ENCODE assay signal across 25 mouse cellular contexts in the genomic region with DNA sequence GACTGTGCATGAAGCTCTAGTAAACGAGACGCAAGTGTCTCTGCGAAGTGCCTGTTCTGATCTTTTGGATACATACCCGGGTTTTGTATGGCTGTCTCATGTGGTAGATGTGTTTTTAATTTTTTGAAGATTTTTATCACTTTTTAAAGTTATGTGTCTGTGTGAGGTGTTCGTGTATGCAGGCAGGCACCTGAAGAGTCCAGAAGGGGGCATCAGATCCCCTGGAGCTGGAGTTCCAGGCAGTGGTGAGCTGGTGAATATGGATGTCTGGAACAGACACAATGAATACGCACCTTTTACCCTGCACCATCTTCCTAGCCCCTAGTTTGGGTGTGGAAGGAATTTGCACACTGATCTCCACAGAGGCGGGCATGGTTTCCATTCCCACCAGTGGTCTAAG.
DNase-seq lines count a peak whose midpoint lies in the region; ATAC-seq and TF ChIP-seq lines count a peak whose summit lies in the region.
"Had no signal": no experiment of that assay in that cellular context is flagged by ENCODE, and none has a peak within 500 bp of the region (broad histone marks: within the 10 kb centered on the region; RNA-seq: fewer than 3 reads in every experiment).

No protein-coding gene starts in this region.

- no peaks in the 10 kb centered on the region for H3K27me3 ChIP-seq in cerebellum, adult 2 months (ENCODE audit: control insufficient read depth, insufficient read depth, low read length)
- H3K27me3 ChIP-seq in intestine, postnatal 0 days (replicated peaks; ENCODE audit: control insufficient read depth, insufficient read depth, low read length) = peaks cover 7% of the 10 kb centered on the region; the same call in 1 of the 2 replicates
- H3K27me3 ChIP-seq in intestine, embryonic 15.5 days (replicated peaks) = no peaks in the 10 kb centered on the region; the same call in 1 of the 2 replicates
- 0 out of 2 replicates have a peak, but pooled peaks cover 4% of the 10 kb centered on the region for H3K27me3 ChIP-seq in midbrain, embryonic 14.5 days (ENCODE audit: control insufficient read depth, insufficient read depth, low read length)
- peaks cover 65% of the 10 kb centered on the region for H3K27me3 ChIP-seq in midbrain, embryonic 10.5 days (ENCODE audit: low read depth, poor library complexity, severe bottlenecking)
- H3K27me3 ChIP-seq: neural tube, embryonic 15.5 days had no signal

- H3K9me3 ChIP-seq in intestine, postnatal 0 days (ENCODE audit: control insufficient read depth) = no peaks in the 10 kb centered on the region
- H3K9me3 ChIP-seq in intestine, embryonic 15.5 days = no peaks in the 10 kb centered on the region
- H3K9me3 ChIP-seq in midbrain, embryonic 14.5 days (ENCODE audit: control insufficient read depth, low read length) = no peaks in the 10 kb centered on the region
- no peaks in the 10 kb centered on the region for H3K9me3 ChIP-seq in midbrain, embryonic 10.5 days (replicated peaks)
- H3K9me3 ChIP-seq: embryonic facial prominence, embryonic 15.5 days; limb, embryonic 13.5 days; liver, embryonic 12.5 days; neural tube, embryonic 15.5 days; stomach, embryonic 15.5 days had no signal

- no peak overlapping the region for H3K4me3 ChIP-seq in cerebellum, adult 2 months (replicated peaks; ENCODE audit: insufficient read depth, low read depth, low read length)
- no peak overlapping the region for H3K4me3 ChIP-seq in intestine, postnatal 0 days (ENCODE audit: low read depth, low read length)
- no peak overlapping the region for H3K4me3 ChIP-seq in intestine, embryonic 15.5 days (replicated peaks)
- H3K4me3 ChIP-seq in midbrain, embryonic 14.5 days (replicated peaks; ENCODE audit: low read depth, low read length) = no peak overlapping the region
- no peak overlapping the region for H3K4me3 ChIP-seq in midbrain, embryonic 10.5 days
- H3K4me3 ChIP-seq: embryonic facial prominence, embryonic 15.5 days; limb, embryonic 13.5 days; liver, embryonic 12.5 days; neural tube, embryonic 15.5 days; stomach, embryonic 15.5 days had no signal

- ATAC-seq in intestine, postnatal 0 days = no peak
- ATAC-seq in intestine, embryonic 15.5 days = no peak
- no peak for ATAC-seq in midbrain, embryonic 14.5 days (ENCODE audit: low FRiP score, low TSS enrichment)
- ATAC-seq: forebrain, embryonic 14.5 days; liver, embryonic 12.5 days had no signal

- H3K36me3 ChIP-seq in intestine, postnatal 0 days (ENCODE audit: control insufficient read depth, insufficient read depth) = no peaks in the 10 kb centered on the region
- no peaks in the 10 kb centered on the region for H3K36me3 ChIP-seq in intestine, embryonic 15.5 days
- no peaks in the 10 kb centered on the region for H3K36me3 ChIP-seq in midbrain, embryonic 14.5 days (ENCODE audit: control insufficient read depth, insufficient read depth, low read length)
- H3K36me3 ChIP-seq in midbrain, embryonic 10.5 days = no peaks in the 10 kb centered on the region
- H3K36me3 ChIP-seq: embryonic facial prominence, embryonic 15.5 days; limb, embryonic 13.5 days; liver, embryonic 12.5 days; neural tube, embryonic 15.5 days; stomach, embryonic 15.5 days had no signal

- H3K4me1 ChIP-seq in cerebellum, adult 2 months (ENCODE audit: control insufficient read depth, insufficient read depth, low read length) = peaks cover 11% of the 10 kb centered on the region
- H3K4me1 ChIP-seq in intestine, postnatal 0 days (replicated peaks; ENCODE audit: control insufficient read depth, insufficient read depth, low read length) = no peaks in the 10 kb centered on the region
- 0 out of 2 replicates have a peak, but pooled peaks cover 3% of the 10 kb centered on the region for H3K4me1 ChIP-seq in intestine, embryonic 15.5 days (replicated peaks)
- peaks cover 21% of the 10 kb centered on the region for H3K4me1 ChIP-seq in midbrain, embryonic 14.5 days (ENCODE audit: control insufficient read depth, insufficient read depth, low read length)
- H3K4me1 ChIP-seq in midbrain, embryonic 10.5 days = peaks cover 36% of the 10 kb centered on the region
- H3K4me1 ChIP-seq: embryonic facial prominence, embryonic 15.5 days; limb, embryonic 13.5 days had no signal

- no peak overlapping the region for H3K4me2 ChIP-seq in intestine, postnatal 0 days (replicated peaks; ENCODE audit: low read depth)
- H3K4me2 ChIP-seq in intestine, embryonic 15.5 days (replicated peaks) = no peak overlapping the region
- no peak overlapping the region for H3K4me2 ChIP-seq in midbrain, embryonic 14.5 days (ENCODE audit: low read length)
- H3K4me2 ChIP-seq: embryonic facial prominence, embryonic 15.5 days; limb, embryonic 13.5 days; liver, embryonic 12.5 days; neural tube, embryonic 15.5 days; stomach, embryonic 15.5 days had no signal

- TF ChIP-seq POLR2A in cerebellum, adult 2 months (IDR thresholded peaks at IDR 0.05; ENCODE audit: borderline replicate concordance, insufficient read depth, low read length) = no peak

- 86% methylated on average over 7 of the region's 7 CpGs for WGBS in cerebellum, adult 2 months
- 70% methylated on average over 7 of the region's 7 CpGs for WGBS in intestine, postnatal 0 days
- 71% methylated on average over 7 of the region's 7 CpGs for WGBS in intestine, embryonic 15.5 days
- WGBS in midbrain, embryonic 14.5 days = 78% methylated on average over 7 of the region's 7 CpGs
- WGBS in midbrain, embryonic 10.5 days = 71% methylated on average over 7 of the region's 7 CpGs

- no peak for DNase-seq in cerebellum, adult 2 months
- no peak for DNase-seq in cerebellum, postnatal 36 days
- peak; percentile 43 for DNase-seq in midbrain, embryonic 14.5 days
- DNase-seq in midbrain, embryonic 10.5 days (ENCODE audit: low spot score) = no peak
- no peak for DNase-seq in adipocyte (ENCODE audit: low spot score)
- DNase-seq: adrenal gland, adult 8-10 months; cerebellum, adult 8-10 months; gastrocnemius, postnatal 25 days; heart, postnatal 4 days; kidney, adult 2 months; kidney, postnatal 10 days; layer of hippocampus, postnatal 36 days; lung, adult 2 months; lung, postnatal 4 days; right cerebral cortex, adult 18-20 months; thymus, adult 18-20 months; thymus, postnatal 36 days had no signal

- no peak overlapping the region for H3K9ac ChIP-seq in intestine, postnatal 0 days (ENCODE audit: low read depth, low read length)
- no peak overlapping the region for H3K9ac ChIP-seq in intestine, embryonic 15.5 days
- H3K9ac ChIP-seq in midbrain, embryonic 14.5 days (replicated peaks; ENCODE audit: low read length) = no peak overlapping the region
- H3K9ac ChIP-seq: embryonic facial prominence, embryonic 15.5 days; limb, embryonic 13.5 days; liver, embryonic 12.5 days; neural tube, embryonic 15.5 days; stomach, embryonic 15.5 days had no signal

- peak; percentile 2; the same call in 1 of the 2 replicates for TF ChIP-seq CTCF in cerebellum, adult 2 months (IDR thresholded peaks at IDR 0.05; ENCODE audit: borderline replicate concordance, insufficient read depth, low read depth, low read length)
- peak; percentile 31 for TF ChIP-seq CTCF in intestine, postnatal 0 days (IDR thresholded peaks at IDR 0.05; ENCODE audit: low read depth)

- no peak overlapping the region for H3K27ac ChIP-seq in cerebellum, adult 2 months (ENCODE audit: insufficient read depth, low read length)
- no peak overlapping the region for H3K27ac ChIP-seq in intestine, postnatal 0 days (ENCODE audit: low read depth, low read length)
- H3K27ac ChIP-seq in intestine, embryonic 15.5 days = no peak overlapping the region
- H3K27ac ChIP-seq in midbrain, embryonic 14.5 days (replicated peaks; ENCODE audit: low read depth, low read length) = no peak overlapping the region
- no peak overlapping the region for H3K27ac ChIP-seq in midbrain, embryonic 10.5 days (replicated peaks)
- H3K27ac ChIP-seq: embryonic facial prominence, embryonic 15.5 days; limb, embryonic 13.5 days; liver, embryonic 12.5 days; neural tube, embryonic 15.5 days; stomach, embryonic 15.5 days had no signal
